Mouse (Mus musculus) splenic B cell, adult 2 months (primary cell): ENCODE measurements at regions not wholly inside any gene's neighbourhood (a gene's known extent, or its start where the extent isn't known, plus 50 kb on each side); places are given as distances from the start of the nearest gene placed in this dataset.

Source experiments
- DNase-seq: peaks from one replicate; pipeline ENCODE4 v3.0.0-alpha.2; 2011; ENCODE audit warnings: low read depth, low spot score
- H3K27me3 ChIP-seq: 2 replicates; pipeline ENCODE4 v1.6.1; 2012; ENCODE audit warnings: mild to moderate bottlenecking, low read length, moderate library complexity, mixed read lengths; ENCODE audit not compliant: control insufficient read depth, poor library complexity, insufficient read depth, severe bottlenecking
- H3K36me3 ChIP-seq: 2 replicates; pipeline ENCODE4 v1.6.1; 2012; ENCODE audit warnings: mild to moderate bottlenecking, low read length, moderate library complexity, mixed read lengths; ENCODE audit not compliant: control insufficient read depth, poor library complexity, insufficient read depth, severe bottlenecking

DNA sequence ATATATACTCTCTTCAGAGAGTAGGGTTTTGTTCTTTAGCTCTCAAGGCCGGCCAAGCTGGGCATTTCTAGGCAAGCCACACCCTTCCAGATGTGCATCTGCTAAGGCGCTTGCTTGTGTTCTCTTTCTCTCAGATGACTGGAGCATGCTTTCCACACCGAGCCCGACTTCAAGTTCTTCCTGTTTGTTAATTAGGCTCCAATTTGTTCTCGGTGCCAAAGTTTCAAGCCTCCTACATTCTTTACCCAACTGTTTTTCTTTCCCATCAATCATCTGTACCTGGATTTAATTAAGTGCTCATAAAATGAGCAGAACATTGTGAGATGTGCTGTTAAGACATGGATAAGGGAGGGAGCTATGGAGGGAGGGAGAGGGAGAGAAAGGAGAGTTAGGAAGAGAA, 138.7 kb downstream of the Irx2 start:
- no peak for DNase-seq
- no peaks in the 10 kb centered on the region for H3K36me3 ChIP-seq
- H3K27me3 ChIP-seq, result no peaks in the 10 kb centered on the region

DNA sequence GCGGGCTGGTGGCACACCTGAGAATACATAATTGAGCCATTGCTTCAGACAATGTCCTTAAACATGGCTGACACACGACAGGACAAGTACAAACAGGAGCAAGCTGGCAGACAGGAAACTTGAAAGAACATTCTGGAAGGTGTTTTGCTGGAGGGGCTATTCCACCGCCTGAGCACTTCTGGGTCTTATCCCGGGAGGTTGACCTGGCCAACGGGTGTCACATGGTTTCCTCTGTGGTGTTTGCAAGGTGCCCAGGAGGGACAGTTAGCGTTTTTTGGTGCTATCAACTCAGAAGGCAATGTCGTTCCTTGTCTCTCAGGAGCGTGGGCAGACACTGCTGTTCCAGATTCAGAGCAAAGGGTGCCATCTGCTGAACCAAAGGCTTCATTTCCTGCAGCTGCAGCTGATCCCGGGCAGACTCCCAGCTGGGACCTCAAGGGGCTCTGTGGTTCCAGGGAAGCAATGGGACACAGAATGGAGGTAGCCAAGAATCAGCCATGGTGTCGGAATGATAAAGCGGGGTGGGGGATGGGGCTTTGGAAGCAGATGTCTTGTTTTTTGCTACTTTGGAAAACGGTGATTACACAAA, 140.5 kb downstream of the Irx2 start:
- H3K36me3 ChIP-seq, result no peaks in the 10 kb centered on the region
- no peaks in the 10 kb centered on the region for H3K27me3 ChIP-seq
- DNase-seq, result no peak

DNA sequence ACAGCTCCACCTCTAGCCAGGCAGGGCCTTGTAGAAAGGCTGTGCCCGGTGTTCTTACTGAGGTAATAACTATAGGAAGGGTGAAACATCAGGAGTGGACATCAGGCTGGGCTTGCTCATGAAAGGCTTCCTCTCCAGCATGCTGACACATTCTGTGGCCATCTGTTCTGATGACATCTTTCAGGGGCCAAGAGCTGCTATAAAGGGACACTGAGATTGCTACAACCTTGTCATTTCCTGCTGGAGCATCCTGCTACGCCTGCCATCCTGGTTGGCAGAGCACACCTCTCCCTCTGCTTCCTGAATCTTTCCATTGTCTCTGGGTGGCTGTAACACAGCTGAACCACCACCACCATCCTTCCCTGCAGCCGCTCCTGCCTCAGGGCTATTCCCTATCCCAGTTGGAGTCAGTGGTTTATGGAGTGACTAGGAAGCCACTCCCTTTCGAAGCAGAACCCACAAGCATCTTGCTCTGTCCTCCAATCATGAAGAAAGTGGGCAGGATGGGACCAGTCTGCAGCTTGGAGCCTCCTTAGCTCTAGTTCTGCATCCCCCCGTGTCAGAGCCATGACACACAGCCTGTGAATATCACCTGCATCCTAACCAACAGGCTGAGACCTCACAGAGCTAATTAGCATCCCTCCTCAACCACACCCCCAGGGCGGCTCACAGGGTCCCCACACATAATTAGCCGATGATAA, 154.6 kb downstream of the Irx2 start:
- H3K36me3 ChIP-seq, result no peaks in the 10 kb centered on the region
- no peak for DNase-seq
- no peaks in the 10 kb centered on the region for H3K27me3 ChIP-seq

DNA sequence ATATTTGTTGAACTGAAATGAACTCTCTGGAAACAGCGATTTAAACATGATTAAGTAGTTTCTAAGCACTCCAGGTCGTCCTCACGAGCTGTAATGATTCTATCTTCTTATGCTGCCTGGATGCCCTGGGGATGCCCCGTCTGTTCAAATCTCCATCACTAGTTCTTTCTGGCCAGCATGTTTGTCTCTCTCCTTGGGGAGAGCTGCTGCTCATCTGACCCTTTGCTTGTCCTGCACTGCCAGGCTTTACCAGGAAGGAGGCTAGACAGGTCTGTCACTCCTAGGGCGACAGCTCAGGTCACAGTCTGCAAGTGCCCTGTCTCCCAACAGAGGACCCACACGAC, 155.1 kb downstream of the Irx2 start:
- Histone ChIP-seq H3K27me3 (no peaks in the 10 kb centered on the region), H3K36me3 (no peaks in the 10 kb centered on the region)
- DNase-seq, result no peak

DNA sequence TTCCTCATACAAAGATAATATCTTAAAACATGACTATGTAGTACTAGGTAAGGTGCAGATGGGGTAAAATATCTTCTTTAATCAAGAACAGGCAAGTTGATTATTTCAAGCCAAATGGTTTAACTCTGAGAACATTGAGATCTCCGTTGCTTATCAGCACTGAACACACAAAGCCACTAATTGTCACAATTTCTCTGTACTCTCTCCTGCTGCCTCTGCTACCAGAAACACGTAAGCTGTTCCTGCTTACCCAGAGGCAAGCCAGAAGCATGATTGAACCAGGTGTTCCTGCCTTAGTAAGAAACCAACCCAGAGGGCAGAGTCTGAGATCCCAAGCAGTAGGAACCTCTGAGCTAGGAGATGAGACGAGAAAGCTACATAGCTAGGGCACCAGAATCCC, 164.1 kb downstream of the Irx2 start:
- H3K27me3 ChIP-seq, result no peaks in the 10 kb centered on the region
- H3K36me3 ChIP-seq, result no peaks in the 10 kb centered on the region
- no peak for DNase-seq

DNA sequence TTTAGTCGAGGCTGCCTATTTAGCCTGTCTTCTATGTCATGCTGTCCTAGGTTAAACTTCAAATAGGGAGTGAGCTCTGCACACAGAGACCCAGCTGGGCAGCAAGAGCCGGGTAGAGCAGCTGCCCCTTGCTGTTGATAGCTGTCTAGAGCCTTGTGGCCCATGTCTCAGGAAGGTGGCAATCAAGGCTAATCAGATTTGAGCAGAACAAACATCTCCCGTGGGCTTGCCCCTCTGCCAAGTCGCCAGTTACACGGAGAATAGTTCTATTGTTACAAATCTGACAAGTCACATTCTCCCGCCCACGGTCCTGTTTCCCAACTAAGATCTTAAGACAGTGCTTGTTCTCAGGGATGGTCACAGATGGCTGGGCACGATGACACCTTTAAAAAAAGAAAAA, 171.4 kb downstream of the Irx2 start:
- no peak for DNase-seq
- Histone ChIP-seq H3K27me3 (no peaks in the 10 kb centered on the region), H3K36me3 (no peaks in the 10 kb centered on the region)

DNA sequence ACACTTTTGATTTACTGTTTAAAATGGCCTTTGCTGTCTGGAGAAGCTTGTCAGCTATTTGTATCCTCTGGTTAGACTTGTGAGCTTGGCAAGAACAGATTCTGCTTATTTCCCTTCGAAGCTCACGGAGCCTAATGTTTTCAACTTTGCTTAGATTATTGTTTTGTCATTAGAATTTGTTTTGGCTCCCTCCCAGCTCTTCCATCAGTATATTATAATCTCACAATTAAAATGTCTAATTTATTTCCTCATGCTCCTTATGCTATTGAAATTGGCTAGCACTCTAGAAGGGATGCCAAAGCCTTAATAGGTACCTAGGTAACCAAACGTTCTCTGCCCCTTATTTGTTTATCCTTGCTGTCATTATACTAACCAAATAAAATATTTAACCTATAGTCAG, 171.9 kb downstream of the Irx2 start:
- H3K36me3 ChIP-seq, result no peaks in the 10 kb centered on the region
- DNase-seq, result no peak
- H3K27me3 ChIP-seq, result no peaks in the 10 kb centered on the region

DNA sequence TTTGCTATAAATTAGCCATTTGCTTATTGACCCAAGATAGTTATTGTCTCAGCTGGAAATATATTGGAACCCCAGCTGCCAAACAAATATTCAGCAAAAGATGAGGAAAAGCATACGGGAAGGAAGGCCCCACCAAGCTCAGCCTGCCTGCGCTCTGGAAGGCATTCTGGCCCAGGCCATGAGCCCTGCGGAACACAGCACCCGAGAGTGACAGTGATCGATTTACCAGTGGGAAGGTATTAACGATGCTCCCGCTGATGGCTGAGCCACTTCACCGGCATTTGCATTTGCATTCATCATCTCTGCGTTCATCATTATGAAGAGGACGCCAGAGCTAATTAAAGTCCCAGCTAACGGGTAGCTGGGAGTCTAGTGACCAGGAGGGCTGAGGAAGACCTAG, 174.8 kb downstream of the Irx2 start:
- H3K27me3 ChIP-seq, result no peaks in the 10 kb centered on the region
- DNase-seq, result no peak
- H3K36me3 ChIP-seq, result no peaks in the 10 kb centered on the region

DNA sequence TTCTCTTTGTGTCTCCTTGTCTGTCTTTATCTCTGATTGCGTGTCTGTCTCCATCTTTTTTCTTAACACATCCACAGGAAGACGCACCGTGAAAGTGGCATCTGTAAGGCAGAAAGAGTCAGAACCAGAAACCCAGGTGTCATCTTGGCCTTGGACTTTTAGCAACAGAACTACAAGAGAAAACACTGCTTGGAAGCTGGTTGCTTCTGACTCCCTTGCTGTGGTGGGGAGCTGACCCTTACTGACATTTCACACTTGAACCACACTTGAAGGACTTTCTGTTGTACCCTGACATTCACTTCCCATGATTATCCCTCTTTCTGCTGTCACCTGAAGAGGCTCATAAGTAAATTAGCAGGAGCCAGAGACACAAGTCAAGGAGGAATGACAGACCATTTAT, 180.6 kb downstream of the Irx2 start:
- Histone ChIP-seq H3K27me3 (no peaks in the 10 kb centered on the region), H3K36me3 (no peaks in the 10 kb centered on the region)
- no peak for DNase-seq

DNA sequence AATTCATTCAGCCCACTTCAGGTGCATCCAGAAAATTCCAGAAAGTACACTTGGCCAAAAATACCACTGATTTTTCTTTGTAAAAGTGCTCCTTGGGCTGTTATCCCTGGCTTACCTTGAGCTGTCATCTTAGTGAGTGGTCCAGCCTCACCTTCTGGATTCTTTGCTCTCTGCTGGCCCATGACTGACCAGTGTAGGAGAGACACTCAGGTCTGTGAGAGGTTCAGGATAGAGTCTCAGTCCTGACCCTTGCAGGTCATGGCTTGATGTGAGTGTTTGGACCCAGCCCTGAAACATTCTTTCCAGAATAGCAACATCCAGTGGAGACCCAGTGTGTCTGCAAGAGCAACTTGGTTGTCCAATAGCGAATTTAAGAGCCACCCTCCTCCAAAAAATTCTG, 182.0 kb downstream of the Irx2 start:
- DNase-seq, result no peak
- Histone ChIP-seq H3K27me3 (no peaks in the 10 kb centered on the region), H3K36me3 (no peaks in the 10 kb centered on the region)

DNA sequence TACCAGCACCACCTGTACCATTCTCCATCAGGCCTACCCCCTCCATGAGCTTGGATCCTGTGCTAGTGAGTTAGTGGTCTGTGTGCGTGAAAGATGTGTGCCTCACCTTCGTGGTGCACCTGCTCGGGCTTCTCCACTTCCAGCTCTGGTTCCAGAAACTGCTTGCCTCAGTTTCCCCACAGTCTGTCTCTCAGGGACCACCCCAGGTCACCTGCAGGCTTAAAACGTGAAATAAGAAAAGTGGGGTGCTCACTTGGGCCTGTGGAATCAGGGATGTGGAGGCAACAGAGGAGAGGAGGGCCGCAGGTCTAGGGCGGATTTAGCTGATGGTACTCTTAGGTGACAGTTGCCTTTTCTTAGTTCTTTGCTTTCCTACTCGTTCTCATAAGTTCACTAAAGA, 186.0 kb downstream of the Irx2 start:
- no peak for DNase-seq
- no peaks in the 10 kb centered on the region for H3K36me3 ChIP-seq
- no peaks in the 10 kb centered on the region for H3K27me3 ChIP-seq

DNA sequence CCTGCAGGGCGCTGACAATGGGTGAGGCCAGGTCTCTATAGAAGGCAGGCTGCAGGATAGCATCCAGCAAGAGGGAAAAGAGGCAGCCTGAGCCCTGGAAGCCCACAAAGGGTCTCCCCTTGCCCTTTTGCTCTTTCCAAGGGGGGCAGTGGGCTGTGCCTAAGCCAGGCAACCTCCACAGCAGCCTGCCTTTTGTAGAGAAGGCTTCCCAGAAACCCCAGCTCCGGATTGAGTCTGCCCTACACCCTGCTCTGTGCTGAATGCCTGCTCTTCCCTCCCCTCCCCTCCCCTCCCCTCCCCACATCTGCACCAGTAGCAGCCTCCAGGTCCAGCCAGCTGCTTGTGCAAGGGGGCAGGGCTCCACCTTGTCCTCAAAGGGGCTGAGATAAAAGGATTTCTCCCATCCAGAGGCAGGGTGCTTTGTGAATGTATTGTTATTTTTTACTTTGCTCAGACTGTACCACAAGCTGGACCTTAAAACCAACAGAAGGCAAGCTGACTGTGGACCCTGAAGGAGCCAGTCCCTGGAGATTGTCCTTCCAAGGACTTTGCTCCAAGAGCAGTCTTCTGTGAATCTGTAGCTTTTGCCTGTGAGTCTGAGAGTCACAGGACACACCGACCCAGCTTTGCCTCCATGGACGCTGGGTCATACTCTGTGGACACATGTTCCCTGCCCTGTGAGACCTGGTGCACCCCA, 186.8 kb downstream of the Irx2 start:
- Histone ChIP-seq H3K27me3 (no peaks in the 10 kb centered on the region), H3K36me3 (no peaks in the 10 kb centered on the region)
- DNase-seq, result no peak

DNA sequence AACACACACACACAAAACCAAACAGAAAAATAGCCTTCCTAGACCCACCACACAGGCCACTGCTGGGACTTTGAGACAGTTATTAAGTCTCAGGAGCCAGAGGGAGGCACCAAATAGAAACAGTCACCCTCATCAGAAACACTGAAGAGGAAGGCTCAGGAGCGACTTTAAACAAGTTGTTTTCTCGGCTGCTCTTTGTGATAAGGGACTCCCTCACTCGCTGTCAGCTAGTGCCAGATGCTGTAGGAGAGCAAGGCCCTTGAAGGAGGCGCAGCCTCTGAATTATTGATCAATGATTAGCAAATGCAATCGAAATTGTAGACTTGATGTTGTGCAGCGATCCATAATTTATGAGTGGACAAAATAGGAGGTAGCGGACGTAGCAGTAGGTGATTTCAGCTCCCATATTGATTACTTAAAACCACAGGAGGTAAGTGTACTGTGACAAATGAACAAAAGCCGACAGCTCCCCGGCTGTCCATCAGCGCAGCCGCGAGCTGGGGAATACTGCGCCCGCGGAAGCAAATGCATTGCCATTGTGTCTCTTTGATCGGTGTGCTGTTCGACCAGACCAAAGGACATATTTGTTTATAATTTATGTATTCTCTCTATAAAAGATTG, 187.4 kb downstream of the Irx2 start:
- no peak for DNase-seq
- H3K36me3 ChIP-seq, result no peaks in the 10 kb centered on the region
- no peaks in the 10 kb centered on the region for H3K27me3 ChIP-seq

DNA sequence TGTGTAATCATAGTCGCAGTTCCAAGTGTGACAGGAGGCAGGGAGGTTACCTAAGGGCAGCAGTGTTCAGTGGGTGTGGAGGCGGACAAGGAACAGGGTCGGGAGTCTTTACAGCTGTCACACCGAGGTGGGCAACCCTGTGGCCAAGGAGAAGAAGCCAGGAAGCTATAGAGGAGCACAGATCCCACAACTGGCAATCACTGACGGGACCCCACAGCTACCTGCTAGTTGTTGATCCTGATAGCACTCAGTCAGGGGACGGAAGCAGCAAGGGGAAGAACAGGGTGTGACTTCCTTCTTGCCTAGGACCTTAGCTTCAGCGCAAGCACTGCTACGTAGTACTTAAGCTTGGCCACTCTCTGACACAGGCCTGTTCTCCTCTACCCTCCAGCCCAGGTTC, 188.2 kb downstream of the Irx2 start:
- DNase-seq, result no peak
- no peaks in the 10 kb centered on the region for H3K36me3 ChIP-seq
- H3K27me3 ChIP-seq, result no peaks in the 10 kb centered on the region

DNA sequence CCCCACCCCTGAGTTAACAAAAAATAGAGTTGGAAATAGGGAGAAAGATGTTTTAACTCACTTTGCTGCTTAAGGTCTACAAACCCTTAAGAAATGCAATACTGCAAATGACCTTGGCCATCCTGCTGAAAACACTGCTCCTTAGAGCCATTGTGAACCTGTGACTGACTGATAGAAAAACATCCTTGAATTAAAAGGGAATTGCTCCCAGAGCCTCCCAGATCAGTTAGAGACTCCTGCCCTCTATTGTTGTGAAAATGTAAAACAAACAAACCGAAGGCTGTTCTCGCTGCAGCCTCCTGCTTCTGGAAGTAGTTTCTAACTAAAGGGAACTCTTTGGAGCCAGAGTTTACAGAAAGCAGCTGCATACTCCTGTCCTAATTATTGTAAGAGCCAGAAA, 188.9 kb downstream of the Irx2 start:
- no peak for DNase-seq
- H3K36me3 ChIP-seq, result no peaks in the 10 kb centered on the region

More for the DNA sequence above, 188.9 kb downstream of the Irx2 start:
- H3K27me3 ChIP-seq, result no peaks in the 10 kb centered on the region
